Mouse (Mus musculus) kidney, adult 9 months (tissue): Measurements from ENCODE around the gene Ccdc6.

ENCODE experiments used
- DNase-seq: peaks from one replicate; pipeline ENCODE4 v3.0.0; 2022

Gene Ccdc6

GRCm38 (mm10) chr10:70095031-70095470, 1.9 kb upstream of the Ccdc6 start:
- peak; percentile 80 for DNase-seq

- DNase-seq = peak; percentile 47
Observed at GRCm38 (mm10) chr10:70095506-70096270, 1.2 kb upstream of the Ccdc6 start.

- DNase-seq = peak; percentile 33
Observed at GRCm38 (mm10) chr10:70097291-70097901, 475 bp downstream of the Ccdc6 start.

GRCm38 (mm10) chr10:70097911-70098569, 1.1 kb downstream of the Ccdc6 start:
- DNase-seq = peak; percentile 36

GRCm38 (mm10) chr10:70098626-70099025, 1.7 kb downstream of the Ccdc6 start:
- DNase-seq = no peak

- DNase-seq = no peak
Observed at GRCm38 (mm10) chr10:70099052-70099451, 2.1 kb downstream of the Ccdc6 start.

GRCm38 (mm10) chr10:70102086-70102485, 5.2 kb downstream of the Ccdc6 start:
- DNase-seq = no peak

GRCm38 (mm10) chr10:70108016-70108415, 11.1 kb downstream of the Ccdc6 start:
- DNase-seq = no peak

GRCm38 (mm10) chr10:70109974-70110373, 13.1 kb downstream of the Ccdc6 start:
- DNase-seq = no peak

GRCm38 (mm10) chr10:70110815-70111214, 13.9 kb downstream of the Ccdc6 start:
- no peak for DNase-seq

- no peak for DNase-seq
Observed at GRCm38 (mm10) chr10:70111643-70112042, 14.7 kb downstream of the Ccdc6 start.

- no peak for DNase-seq
Observed at GRCm38 (mm10) chr10:70114048-70114635, 17.2 kb downstream of the Ccdc6 start.

- DNase-seq = no peak
Observed at GRCm38 (mm10) chr10:70116454-70116853, 19.5 kb downstream of the Ccdc6 start.

GRCm38 (mm10) chr10:70119451-70119850, 22.5 kb downstream of the Ccdc6 start:
- DNase-seq = no peak

- DNase-seq = no peak
Observed at GRCm38 (mm10) chr10:70119851-70120370, 23.0 kb downstream of the Ccdc6 start.

- no peak for DNase-seq
Observed at GRCm38 (mm10) chr10:70120671-70121405, 23.9 kb downstream of the Ccdc6 start.

GRCm38 (mm10) chr10:70121406-70121695, 24.4 kb downstream of the Ccdc6 start:
- no peak for DNase-seq

GRCm38 (mm10) chr10:70123454-70123853, 26.5 kb downstream of the Ccdc6 start:
- DNase-seq = no peak

- no peak for DNase-seq
Observed at GRCm38 (mm10) chr10:70125491-70125890, 28.6 kb downstream of the Ccdc6 start.

- peak; percentile 49 for DNase-seq
Observed at GRCm38 (mm10) chr10:70127273-70127672, 30.4 kb downstream of the Ccdc6 start.

- DNase-seq = no peak
Observed at GRCm38 (mm10) chr10:70128408-70128807, 31.5 kb downstream of the Ccdc6 start.

GRCm38 (mm10) chr10:70132087-70132560, 35.2 kb downstream of the Ccdc6 start:
- no peak for DNase-seq

GRCm38 (mm10) chr10:70132714-70133113, 35.8 kb downstream of the Ccdc6 start:
- no peak for DNase-seq
